Comparison of ENCODE assay signal across 14 mouse cellular contexts in genomic region chr12:94943067-94943466, GRCm38 (mm10).
"Had no signal": no experiment of that assay in that cellular context is flagged by ENCODE, and none has a peak within 500 bp of the region (broad histone marks: within the 10 kb centered on the region; RNA-seq: fewer than 3 reads in every experiment).

No protein-coding gene starts in this region.

- H3K4me3 ChIP-seq: limb, embryonic 15.5 days; liver, embryonic 13.5 days; lung, embryonic 15.5 days; megakaryocyte, embryonic 14.5 days; midbrain, embryonic 12.5 days; myocyte; neural tube, embryonic 12.5 days had no signal

- H3K9me3 ChIP-seq: limb, embryonic 15.5 days; liver, embryonic 13.5 days; lung, embryonic 15.5 days; megakaryocyte, embryonic 14.5 days; midbrain, embryonic 12.5 days; neural tube, embryonic 12.5 days had no signal

- ATAC-seq: liver, postnatal 0 days had no signal

- H3K9ac ChIP-seq: limb, embryonic 15.5 days; liver, embryonic 13.5 days; liver, postnatal 0 days; lung, embryonic 15.5 days; midbrain, embryonic 12.5 days; neural tube, embryonic 12.5 days had no signal

- H3K36me3 ChIP-seq: limb, embryonic 15.5 days; liver, embryonic 13.5 days; lung, embryonic 15.5 days; midbrain, embryonic 12.5 days; neural tube, embryonic 12.5 days had no signal

- H3K4me1 ChIP-seq: limb, embryonic 15.5 days; liver, embryonic 13.5 days; lung, embryonic 15.5 days; megakaryocyte, embryonic 14.5 days; midbrain, embryonic 12.5 days; neural tube, embryonic 12.5 days had no signal

- H3K4me2 ChIP-seq: limb, embryonic 15.5 days; liver, embryonic 13.5 days; lung, embryonic 15.5 days; midbrain, embryonic 12.5 days; neural tube, embryonic 12.5 days had no signal

- DNase-seq: kidney, adult 8-10 months; kidney, postnatal 25 days; liver, embryonic 13.5 days; liver, postnatal 0 days; lung, postnatal 14 days; thymus, postnatal 4 days had no signal

- H3K27me3 ChIP-seq: limb, embryonic 15.5 days; liver, embryonic 13.5 days; lung, embryonic 15.5 days; megakaryocyte, embryonic 14.5 days; midbrain, embryonic 12.5 days; neural tube, embryonic 12.5 days had no signal

- H3K27ac ChIP-seq: limb, embryonic 15.5 days; liver, embryonic 13.5 days; lung, embryonic 15.5 days; macrophage; midbrain, embryonic 12.5 days; neural tube, embryonic 12.5 days; stomach, postnatal 0 days had no signal
